15 mouse cellular contexts compared by ENCODE assay signal in genomic region chr7:109115929-109116328, GRCm38 (mm10). TPM values are rescaled to one million over a fixed set of nuclear protein-coding genes. Genes with fewer than 3 reads are reported as not detected.
DNase-seq lines count a peak whose midpoint lies in the region; ATAC-seq and TF ChIP-seq lines count a peak whose summit lies in the region.
"Had no signal": no experiment of that assay in that cellular context is flagged by ENCODE, and none has a peak within 500 bp of the region (broad histone marks: within the 10 kb centered on the region; RNA-seq: fewer than 3 reads in every experiment).

No protein-coding gene starts in this region.

- H3K27me3 ChIP-seq in neural tube, embryonic 11.5 days (ENCODE audit: control insufficient read depth, insufficient read depth, low read length), result no peaks in the 10 kb centered on the region
- no peaks in the 10 kb centered on the region for H3K27me3 ChIP-seq in hindbrain, embryonic 16.5 days (replicated peaks; ENCODE audit: control insufficient read depth, insufficient read depth, low read length)
- H3K27me3 ChIP-seq in midbrain, embryonic 11.5 days (ENCODE audit: control insufficient read depth, insufficient read depth, low read length), result no peaks in the 10 kb centered on the region
- H3K27me3 ChIP-seq in stomach, postnatal 0 days (ENCODE audit: control insufficient read depth, insufficient read depth, low read length), result no peaks in the 10 kb centered on the region
- H3K27me3 ChIP-seq: limb, embryonic 13.5 days had no signal

- DNase-seq in neural tube, embryonic 11.5 days (ENCODE audit: low spot score), result no peak
- no peak for DNase-seq in neural tube, embryonic 10.5 days (ENCODE audit: extremely low spot score, low spot score)
- DNase-seq in midbrain, embryonic 11.5 days (ENCODE audit: low spot score, missing footprints), result peak; percentile 85
- DNase-seq in stomach, postnatal 0 days (ENCODE audit: low spot score), result peak; percentile 9
- DNase-seq in cerebellum, adult 11-12 months, result no peak
- no peak for DNase-seq in natural killer cell, adult 2 months (ENCODE audit: low spot score in 2 of 2)
- DNase-seq in urinary bladder, adult 18-20 months (ENCODE audit: low spot score in 2 of 2), result no peak
- DNase-seq: cerebellum, postnatal 36 days; gastrocnemius, postnatal 36 days; kidney, postnatal 25 days had no signal

- H3K27ac ChIP-seq in neural tube, embryonic 11.5 days (ENCODE audit: low read depth, low read length), result no peak overlapping the region
- H3K27ac ChIP-seq in hindbrain, embryonic 16.5 days (ENCODE audit: low read depth, low read length), result peak overlapping the region; percentile 48; the same call in 1 of the 2 replicates
- peak overlapping the region; percentile 76 for H3K27ac ChIP-seq in midbrain, embryonic 11.5 days (ENCODE audit: low read depth, low read length)
- no peak overlapping the region for H3K27ac ChIP-seq in stomach, postnatal 0 days (replicated peaks)
- H3K27ac ChIP-seq: limb, embryonic 13.5 days had no signal

- TF ChIP-seq CTCF in stomach, postnatal 0 days (IDR thresholded peaks at IDR 0.05; ENCODE audit: low read depth), result no peak

- H3K4me2 ChIP-seq in neural tube, embryonic 11.5 days (ENCODE audit: low read depth), result no peak overlapping the region
- H3K4me2 ChIP-seq in hindbrain, embryonic 16.5 days (ENCODE audit: low read length), result no peak overlapping the region; the same call in 1 of the 2 replicates
- H3K4me2 ChIP-seq in midbrain, embryonic 11.5 days, result no peak overlapping the region
- H3K4me2 ChIP-seq in stomach, postnatal 0 days (replicated peaks; ENCODE audit: low read depth), result no peak overlapping the region
- H3K4me2 ChIP-seq: limb, embryonic 13.5 days had no signal

- no peak overlapping the region for H3K4me3 ChIP-seq in neural tube, embryonic 11.5 days (ENCODE audit: low read depth, low read length)
- H3K4me3 ChIP-seq in hindbrain, embryonic 16.5 days (ENCODE audit: low read length), result no peak overlapping the region
- no peak overlapping the region for H3K4me3 ChIP-seq in midbrain, embryonic 11.5 days (ENCODE audit: low read depth, low read length)
- no peak overlapping the region for H3K4me3 ChIP-seq in stomach, postnatal 0 days (ENCODE audit: low read depth, low read length)
- H3K4me3 ChIP-seq: erythroblast, embryonic 14.5 days; limb, embryonic 13.5 days had no signal

- no peaks in the 10 kb centered on the region for H3K36me3 ChIP-seq in neural tube, embryonic 11.5 days (ENCODE audit: control insufficient read depth, insufficient read depth, low read length)
- no peaks in the 10 kb centered on the region for H3K36me3 ChIP-seq in hindbrain, embryonic 16.5 days (ENCODE audit: control insufficient read depth, insufficient read depth, low read length)
- H3K36me3 ChIP-seq in midbrain, embryonic 11.5 days (ENCODE audit: control insufficient read depth, insufficient read depth, low read length), result no peaks in the 10 kb centered on the region
- no peaks in the 10 kb centered on the region for H3K36me3 ChIP-seq in stomach, postnatal 0 days (ENCODE audit: control insufficient read depth, insufficient read depth, low read length)
- H3K36me3 ChIP-seq: limb, embryonic 13.5 days had no signal

- no peaks in the 10 kb centered on the region for H3K9me3 ChIP-seq in neural tube, embryonic 11.5 days (ENCODE audit: control insufficient read depth, low read length)
- no peaks in the 10 kb centered on the region for H3K9me3 ChIP-seq in hindbrain, embryonic 16.5 days (ENCODE audit: control insufficient read depth, low read length)
- no peaks in the 10 kb centered on the region for H3K9me3 ChIP-seq in midbrain, embryonic 11.5 days (ENCODE audit: control insufficient read depth, low read length)
- no peaks in the 10 kb centered on the region for H3K9me3 ChIP-seq in stomach, postnatal 0 days (ENCODE audit: control insufficient read depth, low read length)
- H3K9me3 ChIP-seq: limb, embryonic 13.5 days had no signal

- no peaks in the 10 kb centered on the region for H3K4me1 ChIP-seq in neural tube, embryonic 11.5 days (ENCODE audit: control insufficient read depth, insufficient read depth, low read length)
- H3K4me1 ChIP-seq in hindbrain, embryonic 16.5 days (ENCODE audit: control insufficient read depth, insufficient read depth, low read depth, low read length), result peaks cover 8% of the 10 kb centered on the region
- H3K4me1 ChIP-seq in midbrain, embryonic 11.5 days (ENCODE audit: control insufficient read depth, insufficient read depth, low read length), result peaks cover 11% of the 10 kb centered on the region
- H3K4me1 ChIP-seq in stomach, postnatal 0 days (replicated peaks; ENCODE audit: control insufficient read depth, insufficient read depth), result no peaks in the 10 kb centered on the region

- TF ChIP-seq EP300 in stomach, postnatal 0 days (optimal IDR thresholded peaks at IDR 0.05), result no peak

- peak; percentile 48; the same call in 1 of the 2 replicates for ATAC-seq in neural tube, embryonic 11.5 days (ENCODE audit: insufficient read depth, low FRiP score, low TSS enrichment)
- ATAC-seq in hindbrain, embryonic 16.5 days, result peak; percentile 58
- peak; percentile 44 for ATAC-seq in midbrain, embryonic 11.5 days (ENCODE audit: low FRiP score)
- no peak for ATAC-seq in stomach, postnatal 0 days (ENCODE audit: low FRiP score, low TSS enrichment)
- ATAC-seq: CD4-positive, CD25-positive, alpha-beta regulatory T cell, adult 4 months; inflammation-experienced regulatory T-cells, adult 6 months had no signal

- WGBS in neural tube, embryonic 11.5 days, result 62% methylated on average over 4 of the region's 4 CpGs
- WGBS in hindbrain, embryonic 16.5 days, result 26% methylated on average over 4 of the region's 4 CpGs
- 62% methylated on average over 4 of the region's 4 CpGs for WGBS in midbrain, embryonic 11.5 days
- WGBS in stomach, postnatal 0 days, result 63% methylated on average over 4 of the region's 4 CpGs

- no peak overlapping the region for H3K9ac ChIP-seq in neural tube, embryonic 11.5 days (ENCODE audit: low read length)
- no peak overlapping the region for H3K9ac ChIP-seq in hindbrain, embryonic 16.5 days (ENCODE audit: low read depth, low read length)
- H3K9ac ChIP-seq in midbrain, embryonic 11.5 days (ENCODE audit: low read length), result peak overlapping the region; percentile 12; the same call in 1 of the 2 replicates
- no peak overlapping the region for H3K9ac ChIP-seq in stomach, postnatal 0 days (ENCODE audit: low read length)
- H3K9ac ChIP-seq: limb, embryonic 13.5 days had no signal

RNA-seq across cellular contexts. Expression of gene Ric3, which starts 32.8 kb away (rescaled TPM):
- polyA plus RNA-seq in neural tube, embryonic 11.5 days (2014; fragmentation: Nextera tagmentation; extraction: Ambion mirVana), result 17.4 and 18.1 TPM in 2 replicates
- polyA plus RNA-seq in hindbrain, embryonic 16.5 days (2015; fragmentation: Nextera tagmentation; extraction: Ambion mirVana), result 32.2 and 34.3 TPM in 2 replicates
- polyA plus RNA-seq in midbrain, embryonic 11.5 days (2014; fragmentation: Nextera tagmentation; extraction: Ambion mirVana), result 21.3 and 22.7 TPM in 2 replicates
- polyA plus RNA-seq in stomach, postnatal 0 days (2015; fragmentation: Nextera tagmentation; extraction: Ambion mirVana), result 0.93 and 1.1 TPM in 2 replicates
- polyA plus RNA-seq: inflammation-experienced regulatory T-cells, adult 6 months had no signal

RNA-seq across cellular contexts. Expression of gene Lmo1, which starts 59.1 kb away (rescaled TPM):
- polyA plus RNA-seq in neural tube, embryonic 11.5 days (2014; fragmentation: Nextera tagmentation; extraction: Ambion mirVana), result 23.4 and 25.0 TPM in 2 replicates
- 35.6 and 48.0 TPM in 2 replicates for polyA plus RNA-seq in hindbrain, embryonic 16.5 days (2015; fragmentation: Nextera tagmentation; extraction: Ambion mirVana)
- polyA plus RNA-seq in midbrain, embryonic 11.5 days (2014; fragmentation: Nextera tagmentation; extraction: Ambion mirVana), result 117 and 124 TPM in 2 replicates
- polyA plus RNA-seq in stomach, postnatal 0 days (2015; fragmentation: Nextera tagmentation; extraction: Ambion mirVana), result 18.8 and 22.4 TPM in 2 replicates
- polyA plus RNA-seq: CD4-positive, CD25-positive, alpha-beta regulatory T cell, adult 4 months; erythroblast, embryonic 14.5 days; inflammation-experienced regulatory T-cells, adult 6 months had no signal

Comparison
In these comparisons a context has a peak if more than half of its experiments do, and no peak if none do; other contexts are left out.
1. DNase-seq: peak in midbrain, embryonic 11.5 days (single experiment) and stomach, postnatal 0 days (single experiment); none in neural tube, embryonic 11.5 days (single experiment), neural tube, embryonic 10.5 days (single experiment), cerebellum, adult 11-12 months (single experiment), natural killer cell, adult 2 months (0 of 2) and urinary bladder, adult 18-20 months (0 of 2).
2. H3K27ac ChIP-seq: peak in hindbrain, embryonic 16.5 days (single experiment) and midbrain, embryonic 11.5 days (single experiment); none in neural tube, embryonic 11.5 days (single experiment) and stomach, postnatal 0 days (single experiment).